Mouse (Mus musculus) CH12.LX (cell line): ENCODE measurements around the gene Fktn.

Experiments
- E2F4 ChIP-seq: IDR thresholded peaks from 2 replicates; pipeline ENCODE4 v1.6.1; 2011; ENCODE audit warnings: low read depth, low read length, improper control_type of control experiment; ENCODE audit not compliant: insufficient replicate concordance
- MXI1 ChIP-seq: IDR thresholded peaks from 2 replicates; pipeline ENCODE4 v1.6.1; 2011; ENCODE audit warnings: mild to moderate bottlenecking, low read depth, low read length, improper control_type of control experiment
- POLR2A ChIP-seq: IDR thresholded peaks from 2 replicates; pipeline ENCODE4 v1.6.1; 2011; ENCODE audit warnings: low read depth, mild to moderate bottlenecking, improper control_type of control experiment, low read length

DNA sequence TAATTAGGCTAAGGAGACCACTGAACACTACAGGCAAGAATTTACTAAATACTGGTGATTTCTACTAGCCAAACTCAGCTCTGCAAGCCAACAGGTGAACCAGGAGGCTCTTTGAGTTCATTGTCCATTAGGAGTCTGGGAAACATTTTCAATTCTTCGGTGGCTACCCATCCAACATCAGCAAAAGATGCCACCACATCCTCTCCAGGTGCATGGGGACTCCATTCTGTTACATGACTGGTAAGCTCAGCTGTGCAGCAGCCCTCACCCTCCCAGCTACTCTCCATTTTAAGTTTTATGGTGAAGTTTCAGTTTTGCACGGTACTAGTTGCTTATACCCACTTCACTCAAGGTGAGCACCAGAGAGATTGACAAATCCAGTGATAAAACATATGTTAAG lies 3.8 kb upstream of the Fktn start:
- no peak for TF ChIP-seq E2F4
- no peak for TF ChIP-seq MXI1
- no peak for TF ChIP-seq POLR2A
